Mouse (Mus musculus) cerebellum, postnatal 36 days (tissue): ENCODE data around the gene Ltc4s.

Experiments used
- DNase-seq, 2 experiments: peaks; one replicate each; pipeline ENCODE4 v3.0.0; 2021 to 2022; ENCODE audit warnings: mixed read lengths in 2 of 2

The Ltc4s gene

GRCm38 (mm10) chr11:50198219-50198846 lies 40.1 kb downstream of the Ltc4s start:
- DNase-seq = no peak

GRCm38 (mm10) chr11:50197500-50197899 lies 40.9 kb downstream of the Ltc4s start:
- no peak for DNase-seq

GRCm38 (mm10) chr11:50194793-50195192 lies 43.6 kb downstream of the Ltc4s start:
- no peak for DNase-seq

GRCm38 (mm10) chr11:50194070-50194469 lies 44.3 kb downstream of the Ltc4s start:
- no peak for DNase-seq

GRCm38 (mm10) chr11:50192278-50192677 lies 46.1 kb downstream of the Ltc4s start:
- DNase-seq = no peak

GRCm38 (mm10) chr11:50190362-50190761 lies 48.1 kb downstream of the Ltc4s start:
- DNase-seq = no peak

GRCm38 (mm10) chr11:50188682-50189081 lies 49.7 kb downstream of the Ltc4s start:
- DNase-seq = no peak
